Mouse (Mus musculus): ENCODE results near the gene Slc6a3.

- TF ChIP-seq CTCF (IDR thresholded peaks at IDR 0.05; ENCODE audit: low read depth): peak; percentile 94
- no peak for TF ChIP-seq EP300 (optimal IDR thresholded peaks at IDR 0.05)
Measured at GRCm38 (mm10) chr13:73505686-73506467, 30.7 kb upstream of the Slc6a3 start.
